Mouse (Mus musculus): ENCODE measurements around the gene Fuk. TPM values are rescaled to one million over a fixed set of nuclear protein-coding genes. Genes with fewer than 3 reads are reported as not detected.

Fuk gene
- total RNA-seq (2012; rRNA removed), result 17.8 and 23.3 TPM in 2 replicates

DNA sequence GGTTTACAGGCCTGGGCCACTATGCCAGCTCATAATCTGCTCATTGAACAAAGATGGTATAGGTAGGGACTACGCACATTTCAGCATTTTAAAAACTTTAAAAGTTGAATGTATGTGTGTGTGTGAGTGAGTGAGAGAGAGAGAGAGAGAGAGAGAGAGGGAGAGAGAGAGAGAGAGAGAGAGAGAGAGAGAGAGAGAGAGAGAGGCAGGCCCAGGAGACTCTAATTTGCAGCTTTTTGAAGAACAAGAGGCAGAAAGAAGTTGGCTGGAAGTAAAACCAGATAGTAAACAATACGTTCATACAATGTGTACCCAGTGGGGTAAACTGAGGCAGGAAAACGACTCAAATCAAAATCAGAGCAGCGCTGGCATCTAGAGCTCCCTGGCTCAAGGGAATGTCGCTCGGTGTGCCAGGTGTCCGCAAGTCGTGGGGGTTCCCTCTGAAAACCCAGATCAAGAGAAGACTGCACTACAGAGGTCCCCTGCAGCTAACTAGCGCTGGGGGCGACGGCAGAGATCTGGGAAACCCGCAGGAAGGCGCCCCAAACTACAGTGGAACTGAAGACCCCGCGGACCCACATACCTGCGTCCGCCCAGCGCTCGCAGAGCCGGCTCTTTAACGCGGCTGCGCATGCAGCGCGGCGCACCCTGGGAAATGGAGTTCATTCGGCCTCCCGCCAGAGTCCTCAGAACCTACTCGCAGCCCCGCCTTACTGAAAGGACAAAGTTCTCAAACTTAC, at the start of gene Fuk:
Gene Fuk (minus strand): TSS at position 650 of the 740 bp plus-strand sequence.
- Histone ChIP-seq H3K9me3 (ENCODE audit: control insufficient read depth, insufficient read depth, low read depth, low read length) (no peaks in the 10 kb centered on the region), H3K4me3 (ENCODE audit: insufficient read depth in 1 of 2, low read depth in 1 of 2, low read length in 2 of 2, poor library complexity in 1 of 2, severe bottlenecking in 1 of 2) (peak within 1 kb of the TSS; percentile 74 to 94), H3K4me1 (ENCODE audit: control insufficient read depth in 2 of 2, insufficient read depth in 2 of 2, low read length in 2 of 2, poor library complexity in 1 of 2) (no peaks in the 10 kb centered on the region), H3K9ac (ENCODE audit: insufficient read depth, low read depth, low read length, poor library complexity, severe bottlenecking) (peak within 1 kb of the TSS; percentile 84), H3K36me3 (ENCODE audit: control insufficient read depth, insufficient read depth, low read length, poor library complexity, severe bottlenecking) (no peaks in the 10 kb centered on the region), H3K27ac (ENCODE audit: insufficient read depth, low read depth, low read length, poor library complexity, severe bottlenecking) (no peak within 1 kb of the TSS)
- no peak for DNase-seq (ENCODE audit: low read depth, low spot score)
- TF ChIP-seq CHD2 (IDR thresholded peaks at IDR 0.05; ENCODE audit: low read depth, low read length), result no peak
- no peak for TF ChIP-seq MAFK (IDR thresholded peaks at IDR 0.05; ENCODE audit: insufficient read depth, low read depth, low read length)
- no peak for TF ChIP-seq ZNF384 (IDR thresholded peaks at IDR 0.05; ENCODE audit: low read depth, low read length)
- peak; percentile 98 for TF ChIP-seq HCFC1 (IDR thresholded peaks at IDR 0.05; ENCODE audit: borderline replicate concordance, insufficient read depth, low read length)
- no peak for TF ChIP-seq ZC3H11A (IDR thresholded peaks at IDR 0.05; ENCODE audit: borderline replicate concordance, low read depth, low read length)
- in situ Hi-C loops (cut with MboI; ENCODE audit: low sequenced_read_pairs in 2 of 2, unreplicated experiment in 2 of 2), result no loop called here

GRCm38 (mm10) chr8:110950065-110950484, 47.8 kb upstream of the Fuk start:
- H3K4me1 ChIP-seq (ENCODE audit: control insufficient read depth in 2 of 2, insufficient read depth in 2 of 2, low read length in 2 of 2, poor library complexity in 1 of 2), result no peaks in the 10 kb centered on the region; a peak in 1 of 4 replicates
- in situ Hi-C loops (cut with MboI; ENCODE audit: low sequenced_read_pairs in 2 of 2, unreplicated experiment in 2 of 2), result no loop called here
- H3K36me3 ChIP-seq (ENCODE audit: control insufficient read depth, insufficient read depth, low read length, poor library complexity, severe bottlenecking), result no peaks in the 10 kb centered on the region
- H3K27ac ChIP-seq (ENCODE audit: insufficient read depth, low read depth, low read length, poor library complexity, severe bottlenecking), result no peak overlapping the region
- TF ChIP-seq ZNF384 (IDR thresholded peaks at IDR 0.05; ENCODE audit: low read depth, low read length), result no peak
- peak; percentile 21 for DNase-seq (ENCODE audit: low read depth, low spot score)
- no peaks in the 10 kb centered on the region for H3K9me3 ChIP-seq (ENCODE audit: control insufficient read depth, insufficient read depth, low read depth, low read length)
- H3K4me3 ChIP-seq (ENCODE audit: insufficient read depth in 1 of 2, low read depth in 1 of 2, low read length in 2 of 2, poor library complexity in 1 of 2, severe bottlenecking in 1 of 2), result peak overlapping the region; percentile 48 to 67
- H3K9ac ChIP-seq (ENCODE audit: insufficient read depth, low read depth, low read length, poor library complexity, severe bottlenecking), result peak overlapping the region; percentile 65

DNA sequence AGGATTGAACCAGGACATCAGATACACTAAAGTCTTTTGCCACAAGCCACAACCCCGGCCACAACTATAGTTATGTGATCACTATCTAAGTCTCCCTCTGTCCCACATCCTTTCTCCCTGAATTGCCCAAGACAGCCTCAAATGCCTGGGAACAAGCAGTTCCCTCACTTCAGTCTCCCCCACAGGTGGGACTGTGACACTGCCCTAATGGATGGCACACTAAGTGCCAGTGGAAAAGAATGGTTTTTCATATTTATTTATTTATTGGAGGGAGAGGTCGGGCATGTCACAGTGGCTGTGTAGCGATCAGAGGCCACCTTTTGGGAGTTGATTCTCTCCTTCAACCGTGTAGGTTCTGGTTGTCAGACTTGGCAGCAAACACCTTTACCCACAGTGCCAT, 43.4 kb upstream of the Fuk start:
- DNase-seq (ENCODE audit: low read depth, low spot score), result no peak
- no peak overlapping the region for H3K9ac ChIP-seq (ENCODE audit: insufficient read depth, low read depth, low read length, poor library complexity, severe bottlenecking)
- in situ Hi-C loops (cut with MboI; ENCODE audit: low sequenced_read_pairs in 2 of 2, unreplicated experiment in 2 of 2), result no loop called here
- H3K9me3 ChIP-seq (ENCODE audit: control insufficient read depth, insufficient read depth, low read depth, low read length), result no peaks in the 10 kb centered on the region
- H3K4me3 ChIP-seq (ENCODE audit: insufficient read depth in 1 of 2, low read depth in 1 of 2, low read length in 2 of 2, poor library complexity in 1 of 2, severe bottlenecking in 1 of 2), result no peak overlapping the region
- H3K27ac ChIP-seq (ENCODE audit: insufficient read depth, low read depth, low read length, poor library complexity, severe bottlenecking), result no peak overlapping the region
- peaks cover 2% of the 10 kb centered on the region; the same call in 1 of the 2 replicates for H3K36me3 ChIP-seq (ENCODE audit: control insufficient read depth, insufficient read depth, low read length, poor library complexity, severe bottlenecking)
- TF ChIP-seq MAFK (IDR thresholded peaks at IDR 0.05; ENCODE audit: insufficient read depth, low read depth, low read length) (no peak), ZC3H11A (IDR thresholded peaks at IDR 0.05; ENCODE audit: borderline replicate concordance, low read depth, low read length) (no peak), ZNF384 (IDR thresholded peaks at IDR 0.05; ENCODE audit: low read depth, low read length) (no peak), CHD2 (IDR thresholded peaks at IDR 0.05; ENCODE audit: low read depth, low read length) (no peak)
- H3K4me1 ChIP-seq (ENCODE audit: control insufficient read depth in 2 of 2, insufficient read depth in 2 of 2, low read length in 2 of 2, poor library complexity in 1 of 2), result peaks cover 0 to 6% of the 10 kb centered on the region in 2 experiments; a peak in 2 of 4 replicates

- Histone ChIP-seq H3K36me3 (ENCODE audit: control insufficient read depth, insufficient read depth, low read length, poor library complexity, severe bottlenecking) (peaks cover 2% of the 10 kb centered on the region; the same call in 1 of the 2 replicates), H3K9ac (ENCODE audit: insufficient read depth, low read depth, low read length, poor library complexity, severe bottlenecking) (no peak overlapping the region), H3K4me1 (ENCODE audit: control insufficient read depth in 2 of 2, insufficient read depth in 2 of 2, low read length in 2 of 2, poor library complexity in 1 of 2) (peaks cover 0 to 6% of the 10 kb centered on the region in 2 experiments; a peak in 2 of 4 replicates), H3K27ac (ENCODE audit: insufficient read depth, low read depth, low read length, poor library complexity, severe bottlenecking) (no peak overlapping the region), H3K9me3 (ENCODE audit: control insufficient read depth, insufficient read depth, low read depth, low read length) (no peaks in the 10 kb centered on the region), H3K4me3 (ENCODE audit: insufficient read depth in 1 of 2, low read depth in 1 of 2, low read length in 2 of 2, poor library complexity in 1 of 2, severe bottlenecking in 1 of 2) (no peak overlapping the region)
- in situ Hi-C loops (cut with MboI; ENCODE audit: low sequenced_read_pairs in 2 of 2, unreplicated experiment in 2 of 2), result no loop called here
- TF ChIP-seq ZNF384 (IDR thresholded peaks at IDR 0.05; ENCODE audit: low read depth, low read length) (no peak), MAFK (IDR thresholded peaks at IDR 0.05; ENCODE audit: insufficient read depth, low read depth, low read length) (no peak)
- no peak for DNase-seq (ENCODE audit: low read depth, low spot score)
These were observed 42.1 kb upstream of the Fuk start for GRCm38 (mm10) chr8:110944276-110944876.
